Mouse (Mus musculus) G1E (cell line): ENCODE data around the gene Gal3st2.

Source experiments
- CTCF ChIP-seq: IDR thresholded peaks from 2 replicates; pipeline ENCODE4 v1.5.1; 2012; ENCODE audit warnings: low read depth, low read length, inconsistent platforms, mixed read lengths
- POLR2AphosphoS5 ChIP-seq: IDR thresholded peaks from 2 replicates; pipeline ENCODE4 v1.6.1; 2012; ENCODE audit warnings: low read depth, low read length, inconsistent platforms; ENCODE audit not compliant: insufficient replicate concordance
- TAL1 ChIP-seq: conservative IDR thresholded peaks from 2 replicates; pipeline ENCODE4 v1.6.1; 2012; ENCODE audit warnings: low read depth, low read length, inconsistent platforms, mixed read lengths

DNA sequence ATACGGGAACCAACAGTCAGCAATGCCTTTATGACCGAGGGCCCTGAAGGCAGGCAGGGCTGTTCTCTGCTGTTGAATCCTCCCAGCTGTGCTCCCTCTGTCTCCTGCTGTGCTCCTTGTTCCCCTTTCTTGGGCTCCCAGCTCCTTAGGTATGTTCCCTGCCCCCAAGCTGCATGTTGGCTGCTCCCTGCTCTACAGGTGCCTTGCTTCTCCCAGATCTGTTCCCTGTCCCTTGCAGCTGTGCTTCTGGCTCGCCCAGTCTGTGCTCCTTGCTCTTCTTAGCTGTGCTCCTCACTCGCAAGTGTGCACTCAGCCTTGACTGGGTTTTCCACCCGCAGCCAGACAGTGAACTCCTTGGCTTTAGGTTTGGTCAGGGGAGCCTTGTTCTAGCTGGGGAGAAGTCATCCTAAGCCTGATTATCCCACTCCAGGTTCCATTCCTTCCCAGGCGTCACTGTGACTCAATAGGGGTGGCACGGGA lies 26.4 kb upstream of the Gal3st2 start:
- TF ChIP-seq TAL1 (no peak), CTCF (no peak), POLR2AphosphoS5 (no peak)
